Mouse (Mus musculus) lung, postnatal 10 days (tissue): Measurements from ENCODE around the gene Ptges2.
A peak's percentile ranks its signal among the peaks of the same experiment; 100 is the strongest.

ENCODE experiments used
- DNase-seq: peaks from one replicate; pipeline ENCODE4 v3.0.0; 2021

The Ptges2 gene

DNA sequence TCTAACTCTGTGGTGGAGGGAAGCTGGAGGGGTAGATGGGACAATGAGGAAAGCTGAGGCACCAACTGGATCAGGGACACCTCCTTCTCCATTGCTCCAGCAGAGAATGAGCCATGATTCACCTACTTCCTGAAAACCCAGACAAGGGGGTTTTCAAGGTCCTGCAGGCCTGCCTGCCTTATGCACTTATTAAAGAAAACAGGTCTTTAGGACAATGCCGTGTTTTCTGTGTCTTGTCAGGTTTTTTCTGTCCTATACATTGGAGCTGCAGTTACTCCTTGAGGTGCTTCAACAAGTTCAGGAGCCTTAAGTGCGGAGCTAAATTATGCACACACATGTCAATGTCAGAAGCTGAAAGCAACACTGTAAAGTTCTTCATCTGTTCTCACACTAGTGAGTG lies 45.9 kb downstream of the Ptges2 start:
- DNase-seq = no peak

DNA sequence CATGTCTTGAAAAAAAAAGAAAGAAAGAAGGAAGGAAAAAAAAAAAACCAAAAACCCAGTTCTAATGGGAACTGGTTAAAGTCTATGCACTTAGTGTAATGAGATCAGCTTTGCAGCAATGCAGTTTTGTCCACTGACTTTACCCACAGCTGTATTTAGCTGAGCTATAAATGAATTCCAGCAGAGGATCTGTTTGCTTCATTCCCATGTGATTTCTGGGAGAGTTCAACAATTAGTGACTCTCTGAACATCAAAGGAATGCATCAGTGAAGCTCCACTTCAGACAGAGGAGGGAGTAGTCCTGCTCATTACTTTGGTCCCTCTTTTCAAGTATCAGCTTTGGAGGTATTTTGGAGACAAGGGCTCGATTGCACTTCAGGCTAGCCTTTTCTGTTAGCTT lies 49.8 kb downstream of the Ptges2 start:
- no peak for DNase-seq

DNA sequence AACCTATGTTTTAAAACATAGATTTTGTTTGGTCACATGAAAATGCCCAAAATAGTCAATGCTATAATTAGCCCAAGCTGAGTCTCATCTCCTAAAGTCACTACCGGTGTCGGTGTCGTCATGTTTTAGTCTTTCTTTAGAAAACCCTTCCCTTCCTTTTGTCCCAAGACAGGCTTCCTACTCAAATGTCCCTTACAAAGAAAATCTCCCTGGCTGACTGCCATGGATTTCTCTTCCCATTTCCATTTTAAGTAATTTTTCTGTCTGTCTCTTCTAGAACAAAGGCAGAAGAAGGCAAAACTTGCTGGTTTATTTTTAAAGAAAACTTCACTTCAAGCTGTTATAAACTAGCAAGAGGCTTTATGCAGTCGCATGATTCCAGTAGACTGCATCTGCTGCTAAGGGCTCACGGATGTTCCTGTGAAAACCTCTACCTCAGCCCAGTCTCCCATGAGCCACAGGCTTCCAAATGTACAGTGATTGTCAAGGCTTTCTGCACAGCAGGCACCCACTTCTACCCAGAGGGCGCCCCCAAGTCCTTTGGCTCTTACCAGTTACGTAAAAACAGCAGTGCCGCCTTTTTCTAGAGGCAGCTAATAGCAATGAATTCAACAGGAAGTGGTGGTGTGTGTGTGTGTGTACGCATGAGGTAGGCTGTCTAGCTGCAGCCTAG lies 51.7 kb downstream of the Ptges2 start:
- peak; percentile 73 for DNase-seq

DNA sequence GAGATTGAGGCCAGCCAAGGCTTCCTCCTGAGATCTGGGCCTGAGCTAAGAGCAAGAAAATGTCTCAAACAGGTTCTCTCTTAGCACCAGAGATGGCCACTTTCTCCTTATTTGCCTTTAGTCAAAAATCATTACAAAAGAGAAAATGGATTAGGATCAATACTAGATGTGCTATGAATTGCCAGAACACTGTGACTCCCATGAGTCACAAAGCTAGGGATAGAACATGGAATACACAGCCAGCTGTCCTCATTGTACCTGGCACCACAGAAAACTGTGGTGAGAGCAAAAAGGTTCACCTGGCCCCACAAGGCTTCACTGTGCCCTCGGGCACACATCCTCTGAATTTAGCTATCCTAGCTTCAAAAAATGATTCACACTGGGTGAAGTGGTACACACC lies 52.8 kb downstream of the Ptges2 start:
- DNase-seq = no peak

DNA sequence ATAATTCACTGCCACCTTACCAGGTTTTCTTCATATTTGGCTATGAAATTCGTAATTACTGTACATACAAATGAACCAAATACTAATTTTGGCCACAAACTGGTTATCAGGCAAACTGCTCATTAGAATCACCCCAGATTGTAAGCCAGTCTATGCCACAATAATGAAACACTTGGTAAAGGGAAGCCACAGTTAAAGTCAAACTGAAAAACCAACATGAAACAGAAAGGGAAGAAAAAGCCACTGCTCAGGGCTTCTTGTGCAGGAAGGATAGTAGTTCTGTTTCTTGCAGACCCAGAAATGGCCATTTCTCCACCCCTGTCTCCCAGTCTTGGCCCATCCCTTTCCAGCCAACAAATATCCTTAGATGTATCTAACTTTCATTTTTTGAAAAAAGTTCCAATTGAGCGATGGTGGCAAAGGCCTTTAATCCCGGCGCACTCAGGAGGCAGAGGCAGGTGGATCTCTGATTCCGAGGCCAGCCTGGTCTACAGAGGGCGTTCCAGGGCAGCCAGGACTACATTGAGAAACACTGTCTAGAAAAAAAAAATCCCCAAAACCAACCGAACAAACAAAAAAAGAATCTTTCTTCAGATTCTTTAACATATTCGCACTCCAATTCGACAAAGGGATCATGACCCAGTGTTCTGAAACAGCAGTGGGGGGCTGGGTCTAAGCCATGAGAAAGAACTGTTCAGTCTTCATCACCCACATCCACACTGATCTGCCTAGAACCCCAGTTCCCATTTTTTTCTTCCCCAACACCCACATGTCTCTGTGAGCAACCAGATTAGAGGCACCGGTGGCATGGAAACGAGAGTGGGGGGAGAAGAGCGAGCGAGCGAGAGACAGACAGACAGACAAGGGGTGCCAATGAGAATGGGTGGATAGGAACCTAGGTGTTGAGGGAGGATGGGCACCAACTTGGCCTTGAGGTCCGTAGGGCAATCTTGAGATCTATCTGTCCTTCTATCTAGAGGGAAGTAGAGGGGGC lies 54.4 kb downstream of the Ptges2 start, which contains the start of gene Naif1:
TSS of gene Naif1 (plus strand) at position 697 of the 994 bp plus-strand sequence.
- no peak for DNase-seq

DNA sequence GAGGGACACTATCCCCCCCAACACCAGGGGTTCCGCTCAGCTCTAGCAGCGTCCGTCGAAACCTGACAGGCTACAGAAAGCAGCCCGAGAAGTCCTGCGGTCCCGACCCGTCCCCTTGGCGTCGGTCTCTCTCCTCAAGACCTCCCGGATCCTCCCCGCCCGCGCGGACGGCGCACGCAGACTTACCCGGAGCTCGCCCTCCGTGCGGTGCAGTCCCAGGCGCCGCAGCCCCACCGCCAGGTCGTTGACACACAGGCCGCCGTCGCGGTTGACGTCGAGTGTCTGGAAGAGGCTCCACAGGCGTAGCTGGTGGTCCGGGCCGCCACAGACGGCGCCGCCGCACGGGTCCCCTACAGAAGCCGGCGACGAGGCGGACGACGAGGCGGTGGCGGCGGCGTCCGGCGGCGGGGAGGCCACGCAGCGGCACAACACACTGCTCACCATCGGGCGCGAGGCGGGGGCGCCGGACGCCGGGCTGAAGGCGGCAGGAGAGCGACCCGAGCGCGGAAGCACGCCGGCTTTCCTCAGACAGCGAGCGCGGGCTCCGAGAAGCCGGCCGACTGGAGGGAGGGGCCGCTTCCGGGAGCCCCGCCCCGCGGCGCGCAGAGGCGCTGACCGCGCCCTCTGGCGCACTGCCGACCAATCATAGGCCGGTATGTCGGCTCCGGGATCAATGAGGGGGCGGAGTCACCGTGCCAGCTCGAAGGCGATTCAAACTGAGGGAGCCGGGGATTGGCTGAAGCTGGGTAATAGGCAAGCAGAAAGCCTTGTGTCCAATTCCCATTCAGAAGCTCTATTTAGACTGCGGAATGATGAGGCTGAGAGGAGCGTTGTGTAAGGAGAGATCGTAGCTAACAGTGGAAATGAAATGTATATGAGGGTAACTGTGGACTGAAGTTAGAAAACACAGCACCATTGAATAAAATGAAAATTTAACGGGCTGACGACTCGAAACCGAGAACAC lies 55.5 kb downstream of the Ptges2 start, which contains the start of gene Slc25a25:
TSS of gene Slc25a25 (minus strand) at position 565 of the 964 bp plus-strand sequence.
- peak; percentile 98 for DNase-seq

DNA sequence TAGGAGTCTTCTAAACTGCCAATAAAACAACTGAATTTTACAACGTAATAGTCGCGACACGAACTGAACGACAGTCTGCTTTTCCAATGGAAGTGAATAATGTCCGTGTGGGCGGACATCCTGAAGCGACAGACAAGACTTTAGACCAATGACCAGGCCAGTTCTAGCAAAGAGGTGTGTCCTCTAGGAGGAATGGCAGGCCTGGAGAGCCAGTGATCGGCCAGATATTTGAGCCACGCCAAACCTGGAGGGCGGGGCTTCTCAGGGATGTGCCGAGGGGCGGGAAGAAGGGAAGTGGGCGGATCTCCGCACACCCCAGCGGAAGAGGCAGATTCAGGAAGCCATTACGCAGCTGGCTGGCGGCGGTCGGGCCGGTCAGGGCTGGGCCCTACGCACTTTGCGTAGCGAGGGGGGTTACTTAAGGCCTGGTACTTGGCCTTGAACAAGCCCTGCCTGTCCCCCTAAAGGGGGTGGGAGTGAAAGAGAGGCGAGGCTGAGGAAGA lies 56.2 kb downstream of the Ptges2 start:
- DNase-seq = peak; percentile 99

DNA sequence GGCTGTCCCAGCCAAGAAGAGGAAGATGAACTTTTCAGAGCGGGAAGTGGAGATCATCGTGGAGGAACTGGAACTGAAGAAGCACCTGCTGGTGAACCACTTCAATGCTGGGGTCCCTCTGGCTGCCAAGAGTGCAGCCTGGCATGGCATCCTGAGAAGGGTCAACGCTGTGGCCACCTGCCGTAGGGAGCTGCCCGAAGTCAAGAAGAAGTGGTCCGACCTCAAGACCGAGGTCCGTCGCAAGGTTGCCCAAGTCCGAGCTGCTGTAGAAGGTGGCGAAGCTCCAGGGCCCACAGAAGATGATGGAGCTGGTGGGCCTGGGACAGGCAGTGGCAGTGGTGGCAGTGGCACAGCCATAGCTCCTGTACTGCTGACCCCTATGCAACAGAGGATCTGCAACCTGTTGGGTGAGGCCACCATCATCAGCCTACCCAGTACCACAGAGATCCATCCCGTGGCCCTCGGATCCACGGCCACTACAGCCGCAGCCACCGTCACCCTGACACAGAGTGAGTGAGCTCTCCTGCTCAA lies 56.8 kb downstream of the Ptges2 start:
- no peak for DNase-seq

DNA sequence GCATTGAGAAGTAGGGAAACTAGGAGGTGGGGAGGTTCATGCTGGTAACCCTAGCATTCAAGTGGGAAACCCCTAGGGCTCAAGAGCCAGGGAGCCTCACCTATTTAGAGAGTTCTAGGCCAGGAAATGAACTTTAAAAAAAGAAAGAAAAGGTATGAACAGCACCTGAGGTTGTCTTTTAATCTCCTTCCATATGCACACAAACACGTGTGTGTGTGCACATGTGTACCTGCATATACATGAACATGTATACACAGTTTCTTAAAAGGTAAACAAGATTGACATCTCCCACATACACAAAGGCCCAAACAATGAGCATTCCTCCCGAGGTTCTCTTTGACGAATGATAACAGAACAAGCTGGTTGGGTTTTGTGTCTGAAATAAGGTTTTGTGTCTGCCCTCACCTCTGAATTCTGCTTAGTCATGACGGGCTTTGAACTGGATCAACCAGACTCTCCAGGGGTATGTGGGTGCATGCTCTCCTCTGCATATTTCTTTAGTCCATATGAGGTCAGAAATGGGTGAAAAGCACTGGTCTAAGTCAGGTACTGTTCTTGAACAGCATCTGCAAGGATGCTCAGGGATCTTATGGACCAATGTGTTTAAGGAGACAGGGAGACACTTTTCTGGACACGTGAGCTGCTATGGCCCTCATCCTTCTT lies 58.1 kb downstream of the Ptges2 start:
- no peak for DNase-seq

DNA sequence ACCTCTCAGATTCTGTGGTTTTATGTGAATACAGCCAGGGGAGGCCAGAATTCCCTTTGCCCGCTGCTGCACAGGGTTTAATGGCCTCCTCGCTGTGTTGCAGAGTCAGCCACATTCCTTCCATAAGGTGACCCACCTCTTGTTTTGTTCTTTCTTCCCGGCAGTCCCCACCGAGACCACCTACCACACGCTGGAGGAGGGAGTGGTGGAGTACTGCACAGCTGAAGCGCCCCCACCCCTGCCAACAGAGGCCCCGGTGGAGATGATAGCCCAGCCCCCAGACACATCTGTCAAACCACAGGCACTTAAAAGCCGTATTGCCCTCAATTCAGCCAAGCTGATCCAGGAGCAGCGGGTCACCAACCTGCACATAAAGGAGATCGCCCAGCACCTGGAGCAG lies 58.9 kb downstream of the Ptges2 start:
- DNase-seq = no peak

DNA sequence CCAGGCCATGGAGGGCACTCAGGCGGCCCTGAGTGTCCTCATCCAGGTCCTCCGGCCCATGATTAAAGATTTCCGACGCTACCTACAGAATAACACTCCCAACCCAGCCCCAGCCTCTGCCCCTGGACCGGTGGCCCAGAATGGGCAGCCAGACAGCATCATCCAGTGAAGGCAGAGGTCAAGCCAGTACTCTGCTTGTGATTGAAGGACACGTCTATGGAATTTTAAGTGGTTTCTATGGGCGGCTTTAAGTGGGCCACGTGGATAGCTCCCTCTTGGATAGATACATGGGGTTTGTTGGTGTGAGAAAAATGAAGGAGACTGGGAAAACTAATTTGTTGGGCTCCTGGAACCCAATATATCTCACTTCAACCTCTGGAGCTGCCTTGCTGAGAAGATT lies 59.4 kb downstream of the Ptges2 start:
- DNase-seq = peak; percentile 40
